Mouse (Mus musculus) ES-Bruce4 (cell line): ENCODE results near the gene Agtrap.

Experiments used
- CTCF ChIP-seq: IDR thresholded peaks from one replicate; pipeline ENCODE4 v1.8.1; 2011; ENCODE audit warnings: low read depth, low read length
- EP300 ChIP-seq: IDR thresholded peaks from 2 replicates; pipeline ENCODE4 v1.6.1; 2011; ENCODE audit warnings: low read depth, low read length; ENCODE audit not compliant: insufficient read depth
- POLR2A ChIP-seq: IDR thresholded peaks from one replicate; pipeline ENCODE4 v1.8.1; 2011; ENCODE audit warnings: low read length; ENCODE audit not compliant: insufficient read depth

GRCm38 (mm10) chr4:148137503-148137902 lies 49.7 kb upstream of the Agtrap start:
- TF ChIP-seq POLR2A: no peak
- TF ChIP-seq CTCF: no peak
- TF ChIP-seq EP300: no peak
